8 mouse cellular contexts compared by ENCODE assay signal in the genomic region with DNA sequence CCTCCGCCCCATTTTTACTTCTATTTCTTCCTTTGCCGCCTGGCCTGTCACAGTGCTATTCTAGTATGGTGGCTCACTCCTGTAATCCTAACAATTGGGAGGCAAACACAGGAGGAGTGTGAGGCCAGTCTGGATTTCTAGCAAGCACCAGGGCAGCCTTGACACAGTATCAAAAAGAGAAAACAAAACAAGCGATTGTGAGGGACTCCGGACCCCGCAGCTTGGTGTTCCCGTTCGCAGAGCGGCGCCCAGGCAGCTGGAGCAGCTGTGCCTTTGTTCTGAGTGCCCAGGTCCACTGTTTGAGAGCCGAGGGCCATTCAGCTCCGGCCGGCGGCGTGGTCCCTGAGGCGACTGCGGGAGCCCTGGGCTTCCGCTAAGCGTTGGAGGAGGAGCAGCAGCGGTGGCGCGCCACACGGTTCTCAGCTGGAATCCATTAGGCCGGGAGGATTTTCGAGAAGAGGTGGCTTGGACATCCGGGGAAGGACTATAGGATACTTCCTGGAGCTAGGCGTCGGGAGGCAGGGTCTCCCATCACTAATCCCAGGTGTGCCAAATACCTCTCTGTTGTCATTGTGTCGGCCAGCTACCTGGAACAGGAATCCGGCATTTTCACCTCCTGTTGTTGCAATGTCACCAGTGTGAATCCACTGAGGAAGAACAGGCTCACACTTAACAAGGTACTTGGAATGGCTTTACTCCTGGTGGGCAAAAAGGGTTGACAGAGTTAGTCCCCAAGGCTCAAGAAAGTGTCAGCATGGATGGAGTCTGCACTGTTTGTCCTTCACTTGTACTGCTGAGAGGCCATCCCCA. TPM values are rescaled to one million over a fixed set of nuclear protein-coding genes. Genes with fewer than 3 reads are reported as not detected.
DNase-seq lines count a peak whose midpoint lies in the region; ATAC-seq lines count a peak whose summit lies in the region.

Gene Srrm2, plus strand, starts transcription at position 264 of the 810 bp plus-strand sequence.

- H3K27ac ChIP-seq in embryonic facial prominence, embryonic 13.5 days: peak within 1 kb of the TSS; percentile 90
- H3K27ac ChIP-seq in intestine, embryonic 16.5 days (ENCODE audit: low read length): peak within 1 kb of the TSS; percentile 77

- H3K4me3 ChIP-seq in embryonic facial prominence, embryonic 13.5 days: peak within 1 kb of the TSS; percentile 55
- H3K4me3 ChIP-seq in intestine, embryonic 16.5 days (ENCODE audit: low read length): peak within 1 kb of the TSS; percentile 59

- no peaks in the 10 kb centered on the region for H3K9me3 ChIP-seq in embryonic facial prominence, embryonic 13.5 days
- H3K9me3 ChIP-seq in intestine, embryonic 16.5 days (ENCODE audit: control insufficient read depth, low read length): no peaks in the 10 kb centered on the region

- intact Hi-C loops in left cerebral cortex, postnatal 36 days (cut with DNase I): loop anchor here (1.0 kb wide), 1 partner anchor 12 kb away; no protein-coding TSS in a partner anchor

- peak within 1 kb of the TSS; percentile 84 for H3K9ac ChIP-seq in embryonic facial prominence, embryonic 13.5 days
- peak within 1 kb of the TSS; percentile 87 for H3K9ac ChIP-seq in intestine, embryonic 16.5 days (ENCODE audit: low read depth, low read length)

- WGBS in embryonic facial prominence, embryonic 13.5 days: 1% methylated on average over 29 of the region's 29 CpGs
- 3% methylated on average over 29 of the region's 29 CpGs for WGBS in intestine, embryonic 16.5 days

- no peaks in the 10 kb centered on the region for H3K36me3 ChIP-seq in embryonic facial prominence, embryonic 13.5 days
- H3K36me3 ChIP-seq in intestine, embryonic 16.5 days (ENCODE audit: control insufficient read depth, insufficient read depth, low read length): no peaks in the 10 kb centered on the region

- H3K4me1 ChIP-seq in embryonic facial prominence, embryonic 13.5 days: peaks cover 22% of the 10 kb centered on the region
- peaks cover 19% of the 10 kb centered on the region for H3K4me1 ChIP-seq in intestine, embryonic 16.5 days (ENCODE audit: control insufficient read depth, insufficient read depth, low read length)

- ATAC-seq in cerebellum, adult (ENCODE audit: insufficient number of reproducible peaks, low FRiP score, low TSS enrichment): 0 out of 2 replicates have a peak, but pooled peaks have one; percentile 36
- ATAC-seq in embryonic facial prominence, embryonic 13.5 days (ENCODE audit: insufficient number of reproducible peaks, insufficient read depth, low FRiP score, low TSS enrichment, low read depth): no peak
- peak; percentile 52 for ATAC-seq in intestine, embryonic 16.5 days
- peak; percentile 70 for ATAC-seq in megakaryocyte progenitor cell, adult 5-6 weeks (replicated peaks; ENCODE audit: poor library complexity)

- H3K4me2 ChIP-seq in embryonic facial prominence, embryonic 13.5 days: peak within 1 kb of the TSS; percentile 68
- H3K4me2 ChIP-seq in intestine, embryonic 16.5 days (ENCODE audit: low read depth, low read length): peak within 1 kb of the TSS; percentile 81

- no peaks in the 10 kb centered on the region for H3K27me3 ChIP-seq in embryonic facial prominence, embryonic 13.5 days
- H3K27me3 ChIP-seq in intestine, embryonic 16.5 days (replicated peaks; ENCODE audit: control insufficient read depth, insufficient read depth, low read length): no peaks in the 10 kb centered on the region

- no peak for DNase-seq in cerebellum, adult 9-10 months
- DNase-seq in heart, adult 11 months: peak; percentile 94
- peak; percentile 60 to 65 for DNase-seq in left cerebral cortex, postnatal 36 days (ENCODE audit: low spot score in 2 of 2)
- DNase-seq in right cerebral cortex, postnatal 25 days: peak; percentile 67

RNA-seq across cellular contexts. Expression of gene Srrm2, which starts in this region (rescaled TPM):
- polyA plus RNA-seq in embryonic facial prominence, embryonic 13.5 days (2015; fragmentation: Nextera tagmentation; extraction: Ambion mirVana): 616 and 642 TPM in 2 replicates
- 319 and 373 TPM in 2 replicates for polyA plus RNA-seq in intestine, embryonic 16.5 days (2015; fragmentation: Nextera tagmentation; extraction: Ambion mirVana)
- 100 to 1,000 TPM; 420 to 743 TPM for total RNA-seq in left cerebral cortex, postnatal 36 days (2021)
- total RNA-seq in megakaryocyte progenitor cell, adult 5-6 weeks (2015): 298 and 382 TPM in 2 replicates
- total RNA-seq in megakaryocyte progenitor cell, adult 5-6 weeks (2017): 96.7 and 109 TPM in 2 replicates
